Mouse (Mus musculus): ENCODE measurements around the gene Cdh11.

The Cdh11 gene

DNA sequence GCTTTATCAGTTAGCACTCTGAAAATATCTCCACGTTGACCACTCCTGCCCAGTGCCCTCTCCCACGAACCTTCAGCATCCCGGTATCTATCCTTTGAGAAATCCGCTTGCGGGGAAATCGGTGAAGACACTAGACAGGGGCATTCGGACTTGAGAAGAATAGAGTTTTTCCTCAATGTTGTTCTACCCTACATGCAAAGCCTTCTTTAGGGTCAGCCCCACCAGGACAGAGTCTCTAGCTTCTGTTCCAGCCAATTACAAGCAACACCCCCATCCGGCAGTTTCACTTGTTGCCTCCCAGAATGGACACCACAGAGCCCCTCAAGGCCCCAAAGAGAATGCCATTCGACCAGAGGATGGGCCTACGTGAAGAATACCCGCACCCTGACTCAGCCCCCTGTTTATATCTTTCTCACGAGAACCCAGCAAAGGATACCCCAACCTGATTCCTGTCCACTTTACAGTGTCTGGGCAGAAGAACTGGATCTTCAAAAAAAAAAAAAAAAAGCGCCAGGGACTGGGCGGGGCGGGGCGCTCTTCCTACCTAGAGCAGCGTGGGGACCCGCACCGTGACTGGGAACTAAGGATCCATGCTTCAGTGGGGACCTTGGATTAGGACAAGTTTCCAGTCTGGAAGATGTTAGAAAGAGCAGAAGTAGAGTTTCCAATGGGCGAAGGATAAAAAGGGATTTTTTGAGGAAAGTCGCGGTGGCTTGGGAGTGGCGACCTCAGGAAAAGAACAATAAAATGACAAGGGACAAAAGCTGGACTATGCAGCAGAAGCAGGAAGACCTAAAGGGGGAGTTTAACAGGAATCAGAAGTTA, at the start of gene Cdh11:
Cdh11 (minus strand) TSS at position 51 of the 825 bp plus-strand sequence.
- DNase-seq, result no peak

DNA sequence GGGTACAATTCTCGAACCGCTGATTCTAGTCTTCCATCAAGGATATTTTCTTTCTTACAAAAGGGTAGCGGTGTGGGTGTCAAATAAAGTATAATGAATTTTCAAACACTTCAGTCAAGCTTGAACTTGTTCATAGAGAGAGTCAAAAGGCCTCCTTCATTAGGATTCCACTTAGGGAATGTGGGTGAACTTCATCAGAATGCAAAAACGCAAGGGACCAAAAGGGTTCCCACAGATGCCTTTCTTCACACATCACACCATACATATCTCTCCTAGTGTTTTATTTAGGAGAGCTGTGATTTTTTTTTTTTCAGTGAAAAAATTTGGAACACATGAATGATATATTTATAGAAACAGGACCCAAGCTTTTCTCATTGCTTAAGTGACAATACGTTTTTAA, 28.5 kb upstream of the Cdh11 start:
- DNase-seq, result no peak

GRCm38 (mm10) chr8:102790303-102790702, 4.9 kb upstream of the Cdh11 start:
- DNase-seq, result no peak

DNA sequence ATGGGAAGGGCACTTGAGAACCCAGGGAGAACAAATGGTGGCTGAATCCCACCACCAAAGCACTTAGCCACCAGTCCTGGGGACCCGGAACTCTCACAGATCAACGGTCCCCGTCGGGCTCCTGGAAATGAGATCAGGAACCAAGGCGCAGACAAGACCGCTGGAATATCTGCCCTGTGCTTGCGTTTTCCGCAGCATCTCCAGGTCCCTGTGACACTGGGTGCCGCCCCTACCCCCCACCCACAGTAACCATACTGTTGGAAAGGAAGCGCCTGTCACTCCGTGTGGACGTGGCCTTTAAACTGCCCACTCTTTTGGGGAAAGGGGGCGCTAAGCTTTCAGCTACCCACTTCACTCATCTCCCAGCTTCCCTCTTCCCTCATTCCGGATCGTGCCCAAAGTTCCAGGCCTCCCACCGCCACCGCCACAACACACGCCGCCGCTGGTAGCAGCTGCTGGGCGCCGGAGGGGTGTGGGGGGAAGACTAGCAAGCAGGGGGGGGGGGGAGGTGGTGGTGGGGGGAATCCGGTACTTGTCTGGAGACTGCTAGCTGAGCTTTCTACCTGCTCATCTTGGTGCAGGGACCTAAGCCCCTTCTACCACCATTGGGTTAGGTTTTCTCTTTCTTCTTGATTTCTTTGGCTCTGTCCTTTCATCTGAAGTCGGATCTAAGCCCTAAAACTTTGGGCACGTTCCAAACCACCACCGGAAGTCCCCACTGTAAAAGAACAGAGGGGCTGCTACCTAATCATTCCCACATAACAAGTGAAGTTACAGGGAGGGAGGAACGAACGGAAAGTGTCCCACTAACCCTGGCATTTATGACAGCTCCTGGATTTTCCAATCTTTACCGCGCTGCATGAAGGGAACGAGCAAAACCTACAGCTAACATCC, 1.3 kb upstream of the Cdh11 start:
- DNase-seq, result no peak

- DNase-seq, result peak; percentile 66
Measured at GRCm38 (mm10) chr8:102784835-102785455, 497 bp downstream of the Cdh11 start.

DNA sequence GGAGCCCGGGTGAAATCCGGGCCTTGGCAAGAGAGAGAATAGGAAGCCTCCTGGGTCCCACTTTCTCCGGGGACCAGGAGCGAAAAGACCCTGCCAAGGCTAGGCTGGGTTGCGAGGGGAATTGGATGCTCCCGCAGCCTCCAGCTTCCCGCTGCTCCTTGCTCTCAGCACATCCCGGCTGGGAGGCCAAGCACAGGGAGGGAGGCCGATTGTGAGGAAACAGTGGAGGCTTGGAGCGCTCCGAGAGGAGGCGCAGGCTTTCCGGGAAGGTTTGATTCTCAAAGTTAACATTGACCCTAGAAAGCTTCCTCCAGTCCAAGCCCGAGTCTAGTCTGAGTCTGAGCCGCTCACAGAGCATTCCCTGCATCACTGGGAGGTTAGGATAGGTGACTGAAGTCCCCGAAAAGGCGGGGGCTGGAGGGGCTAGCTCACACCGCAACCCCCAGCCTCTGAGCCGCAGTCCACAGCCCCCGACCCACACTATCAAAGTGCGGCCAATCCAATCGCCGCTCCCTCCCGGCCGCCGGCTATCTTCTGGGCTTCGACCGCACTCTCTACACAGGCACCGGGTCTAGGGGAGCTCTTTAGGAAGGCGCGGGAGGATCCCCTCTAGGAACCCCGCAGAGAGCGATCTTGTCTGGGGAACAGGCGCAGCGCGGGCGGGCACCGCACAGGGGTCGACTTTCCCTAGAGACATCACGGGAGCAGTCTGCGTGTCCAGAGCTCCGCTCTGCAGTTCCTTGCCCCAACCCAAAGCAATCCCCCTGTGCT, 1.4 kb downstream of the Cdh11 start:
- no peak for DNase-seq

DNA sequence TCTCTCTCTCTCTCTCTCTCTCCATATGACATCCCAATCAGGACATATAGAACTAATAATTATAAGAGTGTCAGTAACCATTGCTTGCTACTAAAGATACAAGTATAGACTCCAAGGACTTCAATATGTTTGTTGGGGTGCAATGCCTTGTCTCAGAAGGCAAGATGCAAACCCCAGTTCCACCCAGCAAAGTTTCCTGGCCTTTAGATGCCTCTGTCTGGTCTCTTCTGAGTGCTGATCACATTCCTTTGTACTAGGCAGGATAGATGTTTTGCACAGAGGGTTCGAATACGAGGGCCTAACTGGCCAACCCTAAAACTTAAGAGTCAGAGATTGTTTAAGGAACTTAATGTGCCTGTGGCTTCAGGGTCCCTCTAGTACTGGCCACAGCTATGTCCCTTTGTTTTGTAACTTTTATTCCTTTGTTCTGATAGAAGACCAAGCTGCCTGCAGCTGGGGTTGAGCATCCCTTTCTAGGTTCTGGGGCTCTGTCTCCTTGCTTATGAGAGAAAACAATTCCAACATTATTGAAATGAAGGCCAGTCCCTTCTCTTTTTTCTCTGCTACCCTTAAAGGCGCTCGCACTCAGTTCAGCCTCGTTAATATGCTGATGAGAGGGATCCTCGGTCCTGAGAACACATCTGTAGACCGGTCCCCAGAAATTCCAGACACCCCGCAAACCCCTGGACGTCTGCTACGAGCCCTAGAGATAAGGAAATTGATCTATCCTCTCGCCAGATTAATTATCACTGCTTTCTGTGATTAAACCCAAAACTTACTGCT, 2.5 kb downstream of the Cdh11 start:
- DNase-seq, result no peak

DNA sequence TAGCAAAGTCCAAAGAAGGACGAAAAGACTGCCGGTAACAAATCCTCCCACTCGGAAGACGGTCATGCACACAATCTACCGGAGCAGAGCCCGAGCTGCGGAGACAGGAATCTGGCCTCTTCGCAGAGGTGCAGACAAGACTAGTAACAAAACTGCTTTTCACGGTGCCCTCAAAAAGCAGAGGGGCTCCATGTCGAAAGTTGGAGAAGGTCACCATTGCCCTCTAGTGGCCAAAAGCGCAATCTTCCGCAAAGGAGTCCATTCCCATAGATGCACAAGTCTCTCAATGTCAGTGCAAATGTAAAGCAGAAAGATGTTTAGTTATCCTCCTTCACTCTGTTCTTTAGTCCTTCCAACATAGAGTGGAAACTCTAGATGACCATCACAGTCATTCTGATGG, 4.5 kb downstream of the Cdh11 start:
- peak; percentile 68 for DNase-seq

GRCm38 (mm10) chr8:102774594-102774993, 10.8 kb downstream of the Cdh11 start:
- no peak for DNase-seq

GRCm38 (mm10) chr8:102771456-102771855, 14.0 kb downstream of the Cdh11 start:
- DNase-seq, result no peak

- no peak for DNase-seq
Measured at GRCm38 (mm10) chr8:102753839-102754238, 31.6 kb downstream of the Cdh11 start.

- no peak for DNase-seq
Measured at GRCm38 (mm10) chr8:102742940-102743339, 42.5 kb downstream of the Cdh11 start.

DNA sequence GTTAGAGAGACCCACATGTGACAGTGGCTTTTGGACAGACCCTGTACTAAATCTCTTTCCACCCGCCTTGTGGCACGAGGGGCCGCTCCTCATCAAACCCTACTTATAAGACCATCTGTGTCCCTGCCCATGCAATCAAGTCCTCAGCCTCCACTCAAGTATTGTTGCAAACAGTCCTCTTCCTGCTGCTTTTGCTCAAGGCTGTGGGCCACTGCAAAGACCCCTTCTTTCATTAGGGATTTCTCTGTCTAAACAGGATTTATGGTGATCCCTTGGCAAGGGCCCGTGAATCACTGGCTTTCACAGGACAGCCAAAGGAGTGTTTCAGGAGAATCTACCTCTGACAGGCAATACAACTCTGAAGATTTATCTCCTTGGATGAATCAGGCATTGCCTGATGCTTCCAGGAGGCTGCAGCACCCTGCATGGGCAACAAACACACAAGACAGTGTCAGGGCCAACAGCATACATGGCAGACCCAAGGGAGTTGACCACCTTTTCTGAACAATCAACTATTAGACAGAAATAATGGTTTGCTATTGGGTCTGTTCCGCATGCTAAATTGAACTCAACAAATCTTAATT, 43.3 kb downstream of the Cdh11 start:
- DNase-seq, result no peak

DNA sequence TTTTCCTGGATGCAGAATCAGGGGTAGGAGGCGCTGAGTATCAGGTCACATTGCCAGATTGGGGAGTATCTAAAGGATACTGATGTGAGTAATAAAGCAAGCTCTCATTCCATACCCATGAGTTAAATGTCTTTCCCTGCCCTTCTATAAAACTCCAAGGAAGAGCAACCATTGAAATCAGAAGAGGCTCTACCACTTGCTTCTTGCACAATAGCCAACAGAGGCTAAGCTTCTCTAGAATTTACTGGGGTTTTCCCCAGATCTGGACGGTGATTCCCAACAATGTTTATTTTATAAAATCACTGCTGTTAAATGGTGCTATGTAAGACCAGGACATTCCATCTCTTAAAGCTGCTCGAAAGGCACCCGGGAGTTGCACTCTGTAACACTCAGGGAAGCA, 44.5 kb downstream of the Cdh11 start:
- DNase-seq, result no peak

DNA sequence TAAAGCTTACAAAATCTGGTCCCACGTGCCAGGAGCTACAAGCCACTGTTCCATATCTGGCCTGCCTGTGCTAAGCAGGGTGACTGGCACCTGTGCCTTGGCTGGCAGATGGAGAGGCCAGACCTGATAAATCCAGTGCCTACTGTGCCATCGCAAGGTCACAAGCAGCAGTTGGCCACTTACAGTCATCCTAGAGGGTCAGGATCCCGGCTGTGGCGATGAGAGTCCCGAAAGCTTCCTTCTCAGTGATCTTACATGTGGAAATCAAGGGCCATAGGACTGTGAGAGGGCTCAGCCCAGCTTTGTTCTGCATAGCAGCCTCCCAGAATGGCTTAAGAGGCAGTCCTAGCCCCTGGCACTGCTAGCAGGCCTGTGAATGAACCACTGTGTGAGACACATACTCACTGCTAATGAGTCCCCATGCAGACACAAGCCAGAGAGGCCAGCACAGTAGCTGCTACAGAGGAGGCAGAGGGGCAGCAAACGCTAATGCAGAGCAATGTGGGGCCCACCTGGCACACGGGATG, 46.4 kb downstream of the Cdh11 start:
- DNase-seq, result peak; percentile 46

DNA sequence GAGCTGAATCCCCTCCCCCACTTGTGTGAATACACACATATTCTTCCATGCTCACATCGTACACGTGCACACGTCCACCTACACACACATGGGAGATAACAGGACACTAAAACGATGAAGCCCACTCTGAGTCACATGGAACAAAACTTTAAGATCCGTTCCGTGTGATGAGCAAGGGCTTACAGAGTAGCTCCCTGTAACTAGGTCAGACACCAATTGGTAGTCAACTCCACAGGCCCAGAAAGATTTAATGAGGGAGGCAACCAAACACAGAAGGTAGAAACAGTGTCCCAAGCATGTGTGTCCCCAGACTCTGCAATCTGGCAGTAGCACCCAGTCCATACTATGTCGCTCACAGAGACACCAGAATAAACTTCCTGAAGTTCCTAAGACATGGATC, 47.0 kb downstream of the Cdh11 start:
- DNase-seq, result peak; percentile 25

GRCm38 (mm10) chr8:102734419-102734818, 51.0 kb downstream of the Cdh11 start:
- no peak for DNase-seq

DNA sequence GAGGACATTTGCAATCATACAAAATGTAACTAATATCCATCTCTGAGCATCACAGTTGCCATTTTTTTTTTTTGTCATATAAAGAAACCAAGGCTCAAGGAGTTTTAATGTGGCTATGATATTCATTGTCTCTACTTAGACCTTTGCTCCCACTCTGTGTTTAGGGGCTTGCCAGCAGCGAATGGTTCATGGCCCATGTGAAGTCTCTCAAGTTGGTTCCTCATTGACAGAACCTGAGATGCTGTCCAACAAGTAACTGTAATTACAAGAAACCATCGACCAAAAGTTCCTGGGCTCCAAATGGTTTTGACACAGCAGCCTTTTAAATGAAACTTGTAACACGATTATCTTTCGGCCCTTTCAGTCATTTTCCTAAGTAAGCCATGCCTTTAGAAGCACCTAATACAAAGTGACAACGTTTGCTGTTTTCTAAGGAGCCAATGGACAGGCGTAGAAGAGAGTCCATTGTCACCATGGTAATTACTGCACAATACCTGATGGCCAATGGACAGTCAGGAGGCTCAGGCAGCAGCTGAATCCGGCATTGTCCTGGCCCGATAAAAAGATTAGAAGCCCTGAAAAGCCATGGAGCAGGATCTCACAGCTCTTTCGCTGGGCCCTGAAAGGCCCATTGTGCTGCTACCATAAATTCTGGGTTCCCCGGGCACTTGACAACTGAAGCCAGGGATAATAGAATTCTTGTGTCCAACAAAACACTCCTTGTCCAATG, 59.1 kb downstream of the Cdh11 start:
- peak; percentile 39 for DNase-seq

- DNase-seq, result peak; percentile 83
Measured at GRCm38 (mm10) chr8:102725496-102725895, 59.9 kb downstream of the Cdh11 start.

GRCm38 (mm10) chr8:102715956-102716355, 69.5 kb downstream of the Cdh11 start:
- no peak for DNase-seq
